ENCODE assay signal across 24 mouse cellular contexts in genomic region chr17:47767081-47767455, GRCm38 (mm10). TPM values are rescaled to one million over a fixed set of nuclear protein-coding genes. Genes with fewer than 3 reads are reported as not detected.
DNase-seq lines count a peak whose midpoint lies in the region; ATAC-seq and TF ChIP-seq lines count a peak whose summit lies in the region.
"Had no signal": no experiment of that assay in that cellular context is flagged by ENCODE, and none has a peak within 500 bp of the region (broad histone marks: within the 10 kb centered on the region; RNA-seq: fewer than 3 reads in every experiment).

No protein-coding gene starts in this region.

- ATAC-seq in lung, postnatal 0 days = no peak
- no peak for ATAC-seq in intestine, embryonic 16.5 days
- ATAC-seq in megakaryocyte progenitor cell, adult 5-6 weeks (replicated peaks; ENCODE audit: poor library complexity) = peak; percentile 15; the same call in 1 of the 2 replicates
- ATAC-seq in kidney, embryonic 15.5 days (replicated peaks; ENCODE audit: low FRiP score) = no peak
- ATAC-seq: CD4-positive, CD25-positive, alpha-beta regulatory T cell, adult 4 months; forebrain, embryonic 14.5 days; inflammation-experienced regulatory T-cells, adult 6 months had no signal

- H3K4me3 ChIP-seq in lung, adult 2 months (replicated peaks; ENCODE audit: extremely low read depth, low read depth, low read length) = no peak overlapping the region
- no peak overlapping the region for H3K4me3 ChIP-seq in lung, postnatal 0 days (ENCODE audit: low read depth, low read length)
- H3K4me3 ChIP-seq in MEL (ENCODE audit: control insufficient read depth in 1 of 2, insufficient read depth in 1 of 2, low read depth in 2 of 2, low read length in 2 of 2) = no peak overlapping the region
- H3K4me3 ChIP-seq in intestine, embryonic 16.5 days (ENCODE audit: low read length) = no peak overlapping the region
- no peak overlapping the region for H3K4me3 ChIP-seq in kidney, embryonic 15.5 days (replicated peaks)
- H3K4me3 ChIP-seq: heart, embryonic 13.5 days; hindbrain, embryonic 13.5 days; limb, embryonic 13.5 days; neural tube, embryonic 12.5 days had no signal

- no peaks in the 10 kb centered on the region for H3K36me3 ChIP-seq in lung, postnatal 0 days (ENCODE audit: insufficient read depth, low read length)
- peaks cover 0 to 16% of the 10 kb centered on the region in 2 experiments; a peak in 2 of 4 replicates for H3K36me3 ChIP-seq in MEL (ENCODE audit: control insufficient read depth in 1 of 2, insufficient read depth in 2 of 2, low read length in 2 of 2)
- no peaks in the 10 kb centered on the region for H3K36me3 ChIP-seq in intestine, embryonic 16.5 days (ENCODE audit: control insufficient read depth, insufficient read depth, low read length)
- no peaks in the 10 kb centered on the region for H3K36me3 ChIP-seq in kidney, embryonic 15.5 days
- H3K36me3 ChIP-seq: hindbrain, embryonic 13.5 days; limb, embryonic 13.5 days; neural tube, embryonic 12.5 days had no signal

- no peak overlapping the region for H3K4me2 ChIP-seq in lung, postnatal 0 days (replicated peaks; ENCODE audit: low read depth, low read length)
- no peak overlapping the region for H3K4me2 ChIP-seq in intestine, embryonic 16.5 days (ENCODE audit: low read depth, low read length)
- H3K4me2 ChIP-seq in kidney, embryonic 15.5 days = no peak overlapping the region
- H3K4me2 ChIP-seq: heart, embryonic 13.5 days; hindbrain, embryonic 13.5 days; limb, embryonic 13.5 days; midbrain, embryonic 11.5 days; neural tube, embryonic 12.5 days had no signal

- peak; percentile 30 for DNase-seq in lung, adult 2 months
- no peak for DNase-seq in lung, postnatal 0 days (ENCODE audit: low spot score)
- no peak for DNase-seq in MEL (ENCODE audit: low read depth, low spot score)
- DNase-seq in gastrocnemius, postnatal 10 days = no peak
- no peak for DNase-seq in embryo, embryonic 10 days (ENCODE audit: low spot score)
- DNase-seq: adrenal gland, postnatal 36 days; cerebellum, adult 8-10 months; layer of hippocampus, postnatal 36 days; right cerebral cortex, adult 18-20 months; thymus, postnatal 36 days had no signal

- TF ChIP-seq RAD21 in MEL (IDR thresholded peaks at IDR 0.05; ENCODE audit: low read depth, low read length) = no peak

- no peak overlapping the region for H3K9ac ChIP-seq in lung, postnatal 0 days (replicated peaks; ENCODE audit: low read depth)
- no peak overlapping the region; the same call in 1 of the 2 replicates for H3K9ac ChIP-seq in MEL (ENCODE audit: control insufficient read depth, low read depth, low read length, poor library complexity, severe bottlenecking)
- no peak overlapping the region for H3K9ac ChIP-seq in intestine, embryonic 16.5 days (ENCODE audit: low read depth, low read length)
- H3K9ac ChIP-seq in kidney, embryonic 15.5 days = no peak overlapping the region
- H3K9ac ChIP-seq: heart, embryonic 13.5 days; hindbrain, embryonic 13.5 days; limb, embryonic 13.5 days; neural tube, embryonic 12.5 days had no signal

- WGBS in lung, adult 2 months = 65% methylated on average over 2 of the region's 2 CpGs
- 51% methylated on average over 2 of the region's 2 CpGs for WGBS in lung, postnatal 0 days
- 62% methylated on average over 2 of the region's 2 CpGs for WGBS in intestine, embryonic 16.5 days
- WGBS in kidney, embryonic 15.5 days = 61% methylated on average over 2 of the region's 2 CpGs

- no peaks in the 10 kb centered on the region for H3K79me2 ChIP-seq in MEL (ENCODE audit: control insufficient read depth, insufficient read depth, low read length, poor library complexity)

- TF ChIP-seq EP300 in lung, postnatal 0 days (IDR thresholded peaks at IDR 0.05) = no peak
- TF ChIP-seq EP300 in MEL (IDR thresholded peaks at IDR 0.05; ENCODE audit: low read depth in 1 of 2, low read length in 2 of 2) = no peak; a peak in 1 of 4 replicates

- H3K4me1 ChIP-seq in lung, adult 2 months (ENCODE audit: control insufficient read depth, insufficient read depth, low read length) = peaks cover 20% of the 10 kb centered on the region
- H3K4me1 ChIP-seq in lung, postnatal 0 days (ENCODE audit: insufficient read depth, low read depth, low read length) = peaks cover 13% of the 10 kb centered on the region; the same call in 1 of the 2 replicates
- peaks cover 18 to 25% of the 10 kb centered on the region in 2 experiments for H3K4me1 ChIP-seq in MEL (ENCODE audit: control insufficient read depth in 1 of 2, insufficient read depth in 2 of 2, low read length in 2 of 2)
- H3K4me1 ChIP-seq in intestine, embryonic 16.5 days (ENCODE audit: control insufficient read depth, insufficient read depth, low read length) = peaks cover 24% of the 10 kb centered on the region
- peaks cover 26% of the 10 kb centered on the region for H3K4me1 ChIP-seq in kidney, embryonic 15.5 days

- no peak for TF ChIP-seq POLR2A in lung, adult 2 months (IDR thresholded peaks at IDR 0.05; ENCODE audit: borderline replicate concordance, extremely low read depth, low read depth, low read length)
- no peak for TF ChIP-seq POLR2A in MEL (IDR thresholded peaks at IDR 0.05; ENCODE audit: control insufficient read depth in 1 of 2, insufficient read depth in 1 of 2, low read depth in 1 of 2, low read length in 2 of 2, poor library complexity in 1 of 2)

- H3K9me3 ChIP-seq in lung, postnatal 0 days (ENCODE audit: low read length) = no peaks in the 10 kb centered on the region
- no peaks in the 10 kb centered on the region for H3K9me3 ChIP-seq in MEL (replicated peaks; ENCODE audit: insufficient read depth, low read length)
- H3K9me3 ChIP-seq in intestine, embryonic 16.5 days (ENCODE audit: control insufficient read depth, low read length) = peaks cover 3% of the 10 kb centered on the region; the same call in 1 of the 2 replicates
- 0 out of 2 replicates have a peak, but pooled peaks cover under 1% of the 10 kb centered on the region for H3K9me3 ChIP-seq in kidney, embryonic 15.5 days (replicated peaks)
- H3K9me3 ChIP-seq: neural tube, embryonic 12.5 days had no signal

- H3K27me3 ChIP-seq in lung, postnatal 0 days (replicated peaks; ENCODE audit: insufficient read depth, low read length) = no peaks in the 10 kb centered on the region
- no peaks in the 10 kb centered on the region for H3K27me3 ChIP-seq in MEL (ENCODE audit: control insufficient read depth in 1 of 2, insufficient read depth in 2 of 2, low read length in 2 of 2)
- no peaks in the 10 kb centered on the region for H3K27me3 ChIP-seq in intestine, embryonic 16.5 days (replicated peaks; ENCODE audit: control insufficient read depth, insufficient read depth, low read length)
- H3K27me3 ChIP-seq in kidney, embryonic 15.5 days = no peaks in the 10 kb centered on the region
- H3K27me3 ChIP-seq: heart, embryonic 13.5 days; hindbrain, embryonic 13.5 days; neural tube, embryonic 12.5 days had no signal

- H3K27ac ChIP-seq in lung, postnatal 0 days (ENCODE audit: low read length) = no peak overlapping the region
- H3K27ac ChIP-seq in MEL (ENCODE audit: control insufficient read depth, low read depth, low read length) = peak overlapping the region; percentile 60
- peak overlapping the region; percentile 38 for H3K27ac ChIP-seq in intestine, embryonic 16.5 days (ENCODE audit: low read length)
- no peak overlapping the region for H3K27ac ChIP-seq in kidney, embryonic 15.5 days
- H3K27ac ChIP-seq: heart, embryonic 13.5 days; hindbrain, embryonic 13.5 days; limb, embryonic 13.5 days; neural tube, embryonic 12.5 days had no signal

- TF ChIP-seq CTCF in lung, adult 2 months (IDR thresholded peaks at IDR 0.05; ENCODE audit: insufficient read depth, low read length) = no peak
- TF ChIP-seq CTCF in lung, postnatal 0 days (IDR thresholded peaks at IDR 0.05) = no peak
- TF ChIP-seq CTCF in MEL (IDR thresholded peaks at IDR 0.05 in 2 of 3, conservative IDR thresholded peaks at IDR 0.05 in 1 of 3; ENCODE audit: control insufficient read depth in 1 of 3, insufficient read depth in 1 of 3, low read depth in 2 of 3, low read length in 3 of 3, poor library complexity in 1 of 3, severe bottlenecking in 1 of 3) = no peak

TF ChIP-seq in MEL, 35 proteins besides CTCF, POLR2A, EP300 and RAD21:
- TF ChIP-seq USF2 (IDR thresholded peaks at IDR 0.05; ENCODE audit: borderline replicate concordance in 1 of 2, insufficient read depth in 1 of 2, low read depth in 1 of 2, low read length in 2 of 2) (no peak), MAX (IDR thresholded peaks at IDR 0.05; ENCODE audit: low read length) (peak; percentile 17; the same call in 1 of the 2 replicates), MXI1 (IDR thresholded peaks at IDR 0.05; ENCODE audit: low read depth, low read length) (peak; percentile 14; the same call in 1 of the 2 replicates), SIN3A (IDR thresholded peaks at IDR 0.05; ENCODE audit: low read length) (peak; percentile 16; the same call in 1 of the 2 replicates)

RNA-seq across cellular contexts. Expression of gene Tfeb, which starts 30.2 kb away (rescaled TPM):
- 43.4 and 51.1 TPM in 2 replicates for polyA plus RNA-seq in lung, adult 2 months (2012; rRNA removed)
- polyA plus RNA-seq in lung, postnatal 0 days (2015; fragmentation: Nextera tagmentation; extraction: Ambion mirVana) = 17.8 and 21.3 TPM in 2 replicates
- total RNA-seq in MEL (2012; rRNA removed) = 14.7 and 16.4 TPM in 2 replicates
- polyA plus RNA-seq in MEL (2012; ENCODE audit: insufficient read depth in 1 of 2, insufficient read length in 2 of 2, low read depth in 1 of 2, low replicate concordance in 2 of 2, missing spikeins in 1 of 2) = 10 to 100 TPM in 1 of 2 experiments, not detected in 1; 22.8 TPM
- 30.7 and 37.8 TPM in 2 replicates for polyA plus RNA-seq in intestine, embryonic 16.5 days (2015; fragmentation: Nextera tagmentation; extraction: Ambion mirVana)
- 6.5 and 7.5 TPM in 2 replicates for total RNA-seq in megakaryocyte progenitor cell, adult 5-6 weeks (2015)
- 7.5 and 10.9 TPM in 2 replicates for total RNA-seq in megakaryocyte progenitor cell, adult 5-6 weeks (2017)
- 13.4 and 15.2 TPM in 2 replicates for polyA plus RNA-seq in kidney, embryonic 15.5 days (2015; fragmentation: Nextera tagmentation; extraction: Ambion mirVana)
- 10 to 100 TPM; 67.9 to 70.7 TPM for total RNA-seq in gastrocnemius, postnatal 10 days (2021)

RNA-seq across cellular contexts. Expression of gene Pgc, which starts 40.4 kb away (rescaled TPM):
- polyA plus RNA-seq in lung, adult 2 months (2012; rRNA removed) = 1.9 and 2.0 TPM in 2 replicates
- 22.6 and 25.4 TPM in 2 replicates for polyA plus RNA-seq in lung, postnatal 0 days (2015; fragmentation: Nextera tagmentation; extraction: Ambion mirVana)
- total RNA-seq in MEL (2012; rRNA removed) = not detected in 2 replicates
- not detected for polyA plus RNA-seq in MEL (2012; ENCODE audit: insufficient read depth in 1 of 2, insufficient read length in 2 of 2, low read depth in 1 of 2, low replicate concordance in 2 of 2, missing spikeins in 1 of 2)
- polyA plus RNA-seq in intestine, embryonic 16.5 days (2015; fragmentation: Nextera tagmentation; extraction: Ambion mirVana) = 0.28 and 0.68 TPM in 2 replicates
- not detected in 2 replicates for total RNA-seq in megakaryocyte progenitor cell, adult 5-6 weeks (2015)
- total RNA-seq in megakaryocyte progenitor cell, adult 5-6 weeks (2017) = not detected in 2 replicates
- polyA plus RNA-seq in kidney, embryonic 15.5 days (2015; fragmentation: Nextera tagmentation; extraction: Ambion mirVana) = 0.14 TPM in 1 of 2 replicates, not detected in the other
- not detected for total RNA-seq in gastrocnemius, postnatal 10 days (2021)
- total RNA-seq: adrenal gland, postnatal 36 days; heart, postnatal 25 days; layer of hippocampus, adult 18-20 months; layer of hippocampus, postnatal 36 days; left cerebral cortex, postnatal 14 days had no signal
- polyA plus RNA-seq: CD4-positive, CD25-positive, alpha-beta regulatory T cell, adult 4 months; forebrain, embryonic 14.5 days; hindbrain, embryonic 13.5 days; inflammation-experienced regulatory T-cells, adult 6 months; midbrain, embryonic 11.5 days; neural tube, embryonic 12.5 days had no signal

Comparison
In these comparisons a context has a peak if more than half of its experiments do, and no peak if none do; other contexts are left out.
1. H3K27ac ChIP-seq: peak in MEL (single experiment) and intestine, embryonic 16.5 days (single experiment); none in lung, postnatal 0 days (single experiment) and kidney, embryonic 15.5 days (single experiment).